Mouse (Mus musculus) bone marrow macrophage, adult 2 months (primary cell): Measurements from ENCODE around the gene Spred3.

Source experiments
- CTCF ChIP-seq: IDR thresholded peaks from 2 replicates; pipeline ENCODE4 v1.5.1; 2012; ENCODE audit warnings: low read depth, mild to moderate bottlenecking, low read length, moderate library complexity
- POLR2A ChIP-seq: IDR thresholded peaks from 2 replicates; pipeline ENCODE4 v1.6.1; 2012; ENCODE audit warnings: mild to moderate bottlenecking, low read depth, low read length, borderline replicate concordance

DNA sequence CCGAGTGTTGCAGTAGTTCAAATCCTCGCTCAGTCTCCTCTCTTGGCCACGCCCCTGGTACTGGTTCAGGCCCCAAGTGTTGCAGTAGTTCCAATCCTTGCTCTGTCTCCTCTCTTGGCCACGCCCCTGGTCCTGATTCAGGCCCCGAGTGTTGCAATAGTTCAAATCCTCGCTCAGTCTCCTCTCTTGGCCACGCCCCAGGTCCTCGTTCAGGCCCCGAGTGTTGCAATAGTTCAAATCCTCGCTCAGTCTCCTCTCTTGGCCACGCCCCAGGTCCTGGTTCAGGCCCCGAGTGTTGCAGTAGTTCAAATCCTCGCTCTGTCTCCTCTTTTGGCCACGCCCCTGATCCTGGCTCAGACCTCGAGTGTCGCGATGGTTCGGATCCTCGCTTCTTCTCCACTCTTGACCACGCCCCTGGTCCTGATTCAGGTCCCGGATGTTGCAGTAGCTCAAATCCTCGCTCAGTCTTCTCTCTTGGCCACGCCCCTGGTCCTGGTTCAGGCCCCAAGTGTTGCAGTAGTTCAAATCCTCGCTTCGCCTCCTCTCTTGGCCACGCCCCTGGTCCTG lies 42.1 kb upstream of the Spred3 start:
- no peak for TF ChIP-seq CTCF
- no peak for TF ChIP-seq POLR2A
